Mouse (Mus musculus) limb, embryonic 12.5 days (tissue): ENCODE data around the gene Srek1ip1. TPM values are rescaled to one million over a fixed set of nuclear protein-coding genes. Genes with fewer than 3 reads are reported as not detected.

Source experiments
- polyA plus RNA-seq: library from polyadenylated mRNA; unstranded; fragments of >200 nt; fragmentation: Nextera tagmentation; extraction: Ambion mirVana; gene quantifications from 2 replicates; pipeline ENCODE4 v1.2.1, GENCODE M21; 2016

Srek1ip1 gene
- polyA plus RNA-seq, 1 experiment from 2014 or later: 26.8 TPM

Other genes with a start within 250 kb of the Srek1ip1 start
- 34.4 and 38.1 TPM in 2 replicates for gene Cwc27, start 24.7 kb downstream of the Srek1ip1 start, polyA plus RNA-seq
- 0.32 TPM in 1 of 2 replicates, not detected in the other for gene Shisal2b, start 71.4 kb downstream of the Srek1ip1 start, polyA plus RNA-seq